Mouse (Mus musculus) stomach, embryonic 14.5 days (tissue): ENCODE data around the gene Spop. TPM values are rescaled to one million over a fixed set of nuclear protein-coding genes. Genes with fewer than 3 reads are reported as not detected.

ENCODE experiments used
- ATAC-seq: fragments of 200-750 bp; cut with Nextera tagmentation; 2 replicates; pipeline ENCODE4 v1.8.0; 2017; ENCODE audit warnings: low read depth, moderate TSS enrichment; ENCODE audit not compliant: insufficient number of reproducible peaks, insufficient read depth, low FRiP score
- H3K27ac ChIP-seq: fragments of 300-500 bp; sonication (generic); 2 replicates; pipeline ENCODE4 v1.5.1; 2014; ENCODE audit warnings: mild to moderate bottlenecking, low read length, moderate library complexity, mixed read lengths
- H3K27me3 ChIP-seq: fragments of 300-500 bp; sonication (generic); 2 replicates; pipeline ENCODE4 v1.6.1; 2014; ENCODE audit warnings: low read length, control low read depth, mixed read lengths; ENCODE audit not compliant: control insufficient read depth, insufficient read depth
- H3K36me3 ChIP-seq: fragments of 300-500 bp; sonication (generic); 2 replicates; pipeline ENCODE4 v1.6.1; 2014; ENCODE audit warnings: mild to moderate bottlenecking, control low read depth, low read length, moderate library complexity, mixed read lengths; ENCODE audit not compliant: control insufficient read depth, insufficient read depth
- H3K4me1 ChIP-seq: fragments of 300-500 bp; sonication (generic); 2 replicates; pipeline ENCODE4 v1.6.1; 2014; ENCODE audit warnings: low read length, control low read depth, mixed read lengths; ENCODE audit not compliant: control insufficient read depth, insufficient read depth
- H3K4me2 ChIP-seq: fragments of 300-500 bp; sonication (generic); replicated peaks from 2 replicates; pipeline ENCODE4 v1.6.1; 2014; ENCODE audit warnings: low read depth, low read length, control low read depth
- H3K4me3 ChIP-seq: fragments of 300-500 bp; sonication (generic); 2 replicates; pipeline ENCODE4 v1.5.1; 2014; ENCODE audit warnings: low read depth, low read length, control low read depth
- H3K9ac ChIP-seq: fragments of 300-500 bp; sonication (generic); replicated peaks from 2 replicates; pipeline ENCODE4 v1.6.1; 2014; ENCODE audit warnings: low read depth, mild to moderate bottlenecking, control low read depth, low read length, moderate library complexity, mixed read lengths
- H3K9me3 ChIP-seq: fragments of 300-500 bp; sonication (generic); 2 replicates; pipeline ENCODE4 v1.6.1; 2016; ENCODE audit warnings: low read depth, low read length, control low read depth; ENCODE audit not compliant: control insufficient read depth
- WGBS: fragments of 180-500 bp; shearing (Covaris S2); extraction: QIAGEN DNeasy Blood & Tissue Kit; methylation state at CpG from one replicate; pipeline ENCODE4 v1.1.7; 2014; 5-methylcytosine and 5-hydroxymethylcytosine counted together
- polyA plus RNA-seq: library from polyadenylated mRNA; unstranded; fragments of >200 nt; fragmentation: Nextera tagmentation; extraction: Ambion mirVana; gene quantifications from 2 replicates; pipeline ENCODE4 v1.2.1, GENCODE M21; 2014

Gene Spop
- polyA plus RNA-seq, 1 experiment from 2014 or later: 105 TPM

DNA sequence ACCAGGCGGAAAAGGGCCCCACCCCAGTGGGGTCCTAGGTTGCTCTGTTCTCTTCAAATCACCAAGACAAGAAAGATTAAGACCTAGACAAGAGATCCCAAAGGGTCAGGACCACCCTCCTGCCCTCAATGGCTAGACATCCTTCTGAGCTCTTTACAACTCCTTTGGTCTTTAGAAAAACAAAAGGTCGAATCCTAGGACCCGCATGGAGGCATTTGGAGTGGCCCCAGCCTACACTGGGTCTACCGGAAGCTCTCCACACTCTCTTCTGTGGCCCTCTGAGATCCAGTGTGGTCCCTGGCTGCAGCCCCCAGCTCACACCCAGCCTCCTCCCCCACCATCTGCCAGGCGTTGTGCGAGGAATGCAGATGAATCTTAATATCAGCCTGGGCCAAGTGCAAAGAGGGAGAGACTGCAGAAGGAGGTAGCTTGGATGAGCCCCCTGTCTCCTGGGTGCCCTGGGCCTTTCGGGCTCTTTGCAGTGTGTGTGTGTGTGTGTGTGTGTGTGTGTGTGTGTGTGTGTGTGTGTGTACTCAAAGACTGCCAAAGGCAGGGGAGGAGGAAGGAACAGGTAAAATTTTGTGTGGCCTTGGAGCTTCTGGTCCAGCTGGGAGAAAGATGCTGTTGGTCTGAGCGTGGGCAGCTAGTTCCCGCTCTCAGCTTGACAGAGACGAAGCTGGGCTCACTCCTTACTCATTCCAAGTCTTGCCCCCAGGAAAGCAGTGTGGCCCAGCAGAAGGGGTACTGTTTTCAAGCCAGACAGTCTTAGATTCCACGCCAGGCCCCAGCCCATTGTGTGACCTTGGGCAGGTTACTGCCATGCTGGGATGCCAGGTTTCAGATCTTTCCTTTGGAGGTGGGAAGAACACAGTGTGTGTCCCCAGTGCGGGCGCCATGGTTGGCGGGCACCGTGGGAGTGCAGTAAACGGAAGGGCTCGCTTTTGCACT, 101.8 kb downstream of the Spop start:
- Histone ChIP-seq H3K36me3 (no peaks in the 10 kb centered on the region), H3K27me3 (peaks cover 17% of the 10 kb centered on the region; the same call in 1 of the 2 replicates), H3K4me3 (no peak overlapping the region; the same call in 1 of the 2 replicates), H3K9me3 (no peaks in the 10 kb centered on the region), H3K4me2 (no peak overlapping the region), H3K9ac (no peak overlapping the region), H3K4me1 (peaks cover 9% of the 10 kb centered on the region; the same call in 1 of the 2 replicates), H3K27ac (peak overlapping the region; percentile 52; the same call in 1 of the 2 replicates)
- WGBS: 41% methylated on average over 17 of the region's 17 CpGs
- ATAC-seq: no peak

DNA sequence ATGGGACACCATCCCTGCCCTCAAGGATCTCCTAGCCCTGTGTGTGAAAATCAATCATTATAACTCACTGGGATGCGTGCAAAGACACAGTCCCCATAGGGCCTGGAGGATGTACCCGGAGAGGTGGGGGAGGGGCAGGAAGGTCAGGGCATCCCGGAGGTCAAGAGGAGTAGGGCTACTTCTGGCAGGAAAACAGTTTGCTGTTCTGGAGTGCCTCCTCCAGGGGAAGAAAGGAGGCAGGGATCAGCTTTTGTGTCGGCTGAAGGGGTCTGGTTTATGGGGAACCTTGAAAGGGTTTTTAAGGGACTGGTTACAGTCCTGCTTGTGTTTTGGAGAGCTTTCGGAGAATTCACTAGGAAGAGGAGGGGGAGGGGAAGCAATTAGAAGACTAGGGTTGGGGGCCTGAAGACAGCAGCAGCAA, 102.6 kb downstream of the Spop start:
- H3K4me3 ChIP-seq: no peak overlapping the region
- ATAC-seq: no peak
- H3K27me3 ChIP-seq: peaks cover 17% of the 10 kb centered on the region; the same call in 1 of the 2 replicates
- peaks cover 9% of the 10 kb centered on the region; the same call in 1 of the 2 replicates for H3K4me1 ChIP-seq
- H3K36me3 ChIP-seq: no peaks in the 10 kb centered on the region
- no peaks in the 10 kb centered on the region for H3K9me3 ChIP-seq
- no peak overlapping the region for H3K4me2 ChIP-seq
- 11% methylated on average over 5 of the region's 5 CpGs for WGBS
- H3K27ac ChIP-seq: peak overlapping the region; percentile 21; the same call in 1 of the 2 replicates
- no peak overlapping the region for H3K9ac ChIP-seq

DNA sequence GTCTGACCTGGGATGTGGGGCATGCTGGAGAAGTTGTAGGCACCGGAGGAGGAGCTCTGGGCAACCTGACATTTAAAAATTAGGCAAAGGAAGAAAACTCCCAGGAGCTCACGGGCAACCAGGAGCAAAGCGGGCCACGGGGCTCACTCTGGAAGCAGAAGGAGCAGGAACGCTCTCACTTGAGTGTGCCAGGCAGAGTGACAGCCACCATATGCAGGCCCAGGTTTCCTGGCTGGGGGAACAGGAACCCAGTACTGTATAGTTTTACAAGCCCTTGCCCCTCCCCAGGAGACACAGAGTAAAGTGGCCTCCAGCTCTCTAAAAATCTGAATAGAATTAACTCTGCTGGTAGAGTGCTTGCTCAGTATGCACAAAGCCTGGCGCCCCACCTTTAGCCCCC, 103.3 kb downstream of the Spop start:
- H3K27me3 ChIP-seq: peaks cover 17% of the 10 kb centered on the region; the same call in 1 of the 2 replicates
- 42% methylated on average over 6 of the region's 6 CpGs for WGBS

DNA sequence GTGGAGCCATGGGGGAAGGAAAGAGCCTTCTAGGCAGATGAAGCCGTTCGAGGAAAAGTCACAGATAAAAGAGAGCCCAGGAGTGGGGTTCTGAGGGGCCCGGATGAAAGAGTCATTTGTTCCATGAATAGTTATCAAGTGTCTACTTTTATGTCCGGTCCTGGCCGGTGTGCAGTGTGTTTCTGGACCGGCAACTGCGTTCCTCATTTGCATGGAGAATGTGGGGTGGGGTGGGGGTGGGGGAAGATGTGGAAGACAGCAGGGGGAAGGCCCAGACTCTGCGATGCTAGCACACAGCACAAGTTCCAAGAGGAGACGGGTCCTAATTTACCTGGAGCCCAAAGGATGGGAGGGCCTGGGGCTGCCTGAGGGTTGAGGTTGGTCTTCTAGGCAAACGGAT, 105.4 kb downstream of the Spop start:
- WGBS: 66% methylated on average over 10 of the region's 10 CpGs
- ATAC-seq: no peak

More for the DNA sequence above, 103.3 kb downstream of the Spop start:
- no peak overlapping the region for H3K9ac ChIP-seq
- H3K4me3 ChIP-seq: no peak overlapping the region
- no peak overlapping the region for H3K4me2 ChIP-seq
- H3K4me1 ChIP-seq: peaks cover 9% of the 10 kb centered on the region; the same call in 1 of the 2 replicates
- no peak overlapping the region; the same call in 1 of the 2 replicates for H3K27ac ChIP-seq
- ATAC-seq: no peak
- no peaks in the 10 kb centered on the region for H3K9me3 ChIP-seq
- H3K36me3 ChIP-seq: no peaks in the 10 kb centered on the region

DNA sequence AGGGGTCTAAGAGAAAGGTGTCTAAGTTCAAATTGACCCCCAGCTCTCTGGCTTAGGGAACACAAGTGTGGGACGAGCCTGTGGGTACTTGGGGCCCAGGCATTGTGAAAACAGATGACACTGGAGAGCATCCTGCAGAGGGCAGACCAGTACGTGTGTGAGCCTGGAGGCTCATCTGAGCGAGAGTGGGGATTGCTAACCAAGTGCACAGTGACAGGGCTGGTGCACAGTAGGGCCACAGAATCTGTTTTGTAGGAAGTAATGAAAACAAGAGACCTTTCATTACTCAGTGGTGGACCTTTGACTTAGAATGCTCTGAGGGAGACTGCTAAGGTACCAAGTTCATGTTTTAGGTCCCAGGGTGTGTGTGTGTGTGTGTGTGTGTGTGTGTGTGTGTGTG, 106.1 kb downstream of the Spop start:
- no peaks in the 10 kb centered on the region for H3K27me3 ChIP-seq
- WGBS: 64% methylated on average over 3 of the region's 3 CpGs

More for the DNA sequence above, 105.4 kb downstream of the Spop start:
- Histone ChIP-seq H3K36me3 (no peaks in the 10 kb centered on the region), H3K9ac (no peak overlapping the region), H3K27me3 (0 out of 2 replicates have a peak, but pooled peaks cover 3% of the 10 kb centered on the region), H3K27ac (no peak overlapping the region), H3K4me3 (no peak overlapping the region), H3K4me2 (no peak overlapping the region), H3K9me3 (no peaks in the 10 kb centered on the region), H3K4me1 (peaks cover 6% of the 10 kb centered on the region; the same call in 1 of the 2 replicates)

DNA sequence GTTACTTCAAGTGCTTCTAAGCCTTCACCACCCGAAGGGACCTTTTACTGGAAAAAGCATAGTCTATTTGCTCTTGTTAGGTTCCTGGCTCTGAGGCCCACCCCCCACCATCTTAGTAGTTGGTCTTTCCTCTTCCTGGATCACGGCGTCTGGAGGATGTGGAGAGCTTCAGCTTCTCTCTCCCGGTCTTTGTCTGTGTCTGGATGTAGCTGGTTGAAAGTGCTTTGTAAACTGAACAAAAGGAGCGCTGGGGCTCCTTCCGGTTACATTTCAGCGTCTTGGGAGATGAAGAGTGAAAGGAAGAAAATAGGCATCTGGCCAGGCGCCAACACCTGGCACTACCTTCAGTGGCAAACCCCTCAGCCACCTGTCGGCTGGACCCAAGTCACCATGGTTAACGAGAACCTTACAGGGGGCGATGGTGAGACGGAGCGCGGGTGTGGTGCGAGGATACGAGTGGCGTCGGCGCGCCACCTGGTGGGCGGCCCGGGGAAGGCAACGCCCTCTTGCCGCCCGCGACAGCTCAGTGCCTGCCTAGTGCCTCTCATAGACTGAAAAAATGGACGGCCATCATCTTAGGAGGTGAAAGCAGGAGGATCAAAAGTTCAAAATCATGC, 106.7 kb downstream of the Spop start:
- Histone ChIP-seq H3K4me2 (peak overlapping the region; percentile 43), H3K27me3 (no peaks in the 10 kb centered on the region), H3K36me3 (no peaks in the 10 kb centered on the region), H3K4me1 (no peaks in the 10 kb centered on the region; the same call in 1 of the 2 replicates), H3K9ac (no peak overlapping the region), H3K27ac (no peak overlapping the region), H3K4me3 (peak overlapping the region; percentile 2; the same call in 1 of the 2 replicates), H3K9me3 (no peaks in the 10 kb centered on the region)
- WGBS: 4% methylated on average over 27 of the region's 27 CpGs
- peak; percentile 57 for ATAC-seq

More for the DNA sequence above, 106.1 kb downstream of the Spop start:
- ATAC-seq: no peak
- peaks cover 2% of the 10 kb centered on the region; the same call in 1 of the 2 replicates for H3K4me1 ChIP-seq
- H3K36me3 ChIP-seq: no peaks in the 10 kb centered on the region
- H3K9ac ChIP-seq: no peak overlapping the region
- no peak overlapping the region for H3K4me2 ChIP-seq
- H3K27ac ChIP-seq: no peak overlapping the region
- no peak overlapping the region for H3K4me3 ChIP-seq
- no peaks in the 10 kb centered on the region for H3K9me3 ChIP-seq

DNA sequence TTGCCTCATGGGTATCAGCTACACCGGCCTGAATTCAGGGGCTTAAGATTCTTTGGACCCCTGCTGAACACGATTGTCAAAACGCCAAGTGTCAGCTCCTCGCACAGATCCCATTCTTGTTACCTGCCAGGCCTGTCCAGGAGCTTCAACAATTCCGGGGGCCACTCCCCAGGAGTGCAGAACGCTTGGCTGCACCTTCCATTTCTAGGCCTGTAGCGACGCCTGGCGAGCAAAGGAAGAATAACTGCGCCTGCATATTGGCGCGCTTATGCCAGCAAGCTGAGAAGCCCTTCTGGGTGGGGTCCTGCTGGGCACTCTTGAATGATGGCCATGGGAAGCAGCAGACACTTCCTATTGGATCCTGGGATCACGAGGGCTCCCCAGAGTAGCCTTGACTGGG, 107.7 kb downstream of the Spop start:
- no peak overlapping the region for H3K27ac ChIP-seq
- peak overlapping the region; percentile 35 for H3K4me2 ChIP-seq
- H3K9me3 ChIP-seq: no peaks in the 10 kb centered on the region
- H3K36me3 ChIP-seq: no peaks in the 10 kb centered on the region
- 1% methylated on average over 13 of the region's 13 CpGs for WGBS
- H3K4me3 ChIP-seq: no peak overlapping the region; the same call in 1 of the 2 replicates
- no peak overlapping the region; the same call in 1 of the 2 replicates for H3K9ac ChIP-seq
- peak; percentile 35; the same call in 1 of the 2 replicates for ATAC-seq
- H3K27me3 ChIP-seq: no peaks in the 10 kb centered on the region
- H3K4me1 ChIP-seq: no peaks in the 10 kb centered on the region; the same call in 1 of the 2 replicates

DNA sequence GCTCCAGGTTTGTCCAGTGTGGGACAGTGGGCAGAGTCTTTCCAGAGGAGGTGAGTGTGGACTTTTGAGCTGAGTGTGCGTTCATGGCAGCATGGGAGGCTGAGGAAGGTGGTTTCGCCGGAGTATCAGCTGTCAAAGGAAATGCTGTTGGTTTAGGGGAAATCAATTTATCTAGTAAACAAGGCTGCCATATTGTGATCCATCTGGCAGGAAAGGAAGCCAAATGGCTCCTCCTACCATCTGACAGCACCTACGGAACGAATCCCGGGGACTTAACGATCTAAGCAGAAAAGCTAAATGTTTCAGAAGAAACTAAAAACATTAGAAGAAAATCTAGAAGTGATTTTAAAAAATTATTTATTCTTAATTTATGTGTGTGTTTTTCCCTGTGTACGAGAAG, 113.4 kb downstream of the Spop start:
- Histone ChIP-seq H3K4me1 (no peaks in the 10 kb centered on the region), H3K27me3 (no peaks in the 10 kb centered on the region), H3K27ac (no peak overlapping the region), H3K36me3 (no peaks in the 10 kb centered on the region), H3K4me2 (no peak overlapping the region), H3K4me3 (no peak overlapping the region), H3K9ac (no peak overlapping the region), H3K9me3 (no peaks in the 10 kb centered on the region)
- ATAC-seq: no peak
- WGBS: 78% methylated on average over 8 of the region's 8 CpGs
